Mouse (Mus musculus) MEL (cell line): Measurements from ENCODE around the gene Ifna16. TPM values are rescaled to one million over a fixed set of nuclear protein-coding genes. Genes with fewer than 3 reads are reported as not detected.

Experiments used
- DNase-seq: peaks from one replicate; pipeline ENCODE4 v3.0.0; 2011; ENCODE audit warnings: low read depth, low spot score
- H3K27ac ChIP-seq: 2 replicates; pipeline ENCODE4 v1.5.1; 2012; ENCODE audit warnings: low read depth, mild to moderate bottlenecking, control low read depth, low read length, moderate library complexity; ENCODE audit not compliant: control insufficient read depth
- H3K27me3 ChIP-seq, 2 experiments: fragments of 150-350 bp in 1 of 2; sonication (generic) in 1 of 2; 2 replicates each; pipeline ENCODE4 v1.6.1; 2012; ENCODE audit warnings: low read length in 2 of 2, mild to moderate bottlenecking in 2 of 2, improper control_type of control experiment in 1 of 2, moderate library complexity in 1 of 2; ENCODE audit not compliant: insufficient read depth in 2 of 2, control insufficient read depth in 1 of 2
- H3K36me3 ChIP-seq, 2 experiments: 2 replicates each; pipeline ENCODE4 v1.6.1; 2012 to 2014; ENCODE audit warnings: low read length in 2 of 2, improper control_type of control experiment in 1 of 2, inconsistent platforms in 1 of 2, mild to moderate bottlenecking in 1 of 2; ENCODE audit not compliant: insufficient read depth in 2 of 2, control insufficient read depth in 1 of 2
- H3K4me1 ChIP-seq, 2 experiments: fragments of 150-350 bp in 1 of 2; sonication (generic) in 1 of 2; 2 replicates each; pipeline ENCODE4 v1.6.1; 2012; ENCODE audit warnings: low read length in 2 of 2, improper control_type of control experiment in 1 of 2, mild to moderate bottlenecking in 1 of 2; ENCODE audit not compliant: insufficient read depth in 2 of 2, control insufficient read depth in 1 of 2
- H3K4me3 ChIP-seq, 2 experiments: fragments of 150-350 bp in 1 of 2; sonication (generic) in 1 of 2; 2 replicates each; pipeline ENCODE4 v1.5.1; 2012; ENCODE audit warnings: low read depth in 2 of 2, low read length in 2 of 2, mild to moderate bottlenecking in 2 of 2, moderate library complexity in 2 of 2, control low read depth in 1 of 2, improper control_type of control experiment in 1 of 2; ENCODE audit not compliant: control insufficient read depth in 1 of 2, insufficient read depth in 1 of 2
- H3K79me2 ChIP-seq: 2 replicates; pipeline ENCODE4 v1.6.1; 2012; ENCODE audit warnings: mild to moderate bottlenecking, low read length, moderate library complexity; ENCODE audit not compliant: control insufficient read depth, poor library complexity, insufficient read depth
- H3K9ac ChIP-seq: 2 replicates; pipeline ENCODE4 v1.6.1; 2012; ENCODE audit warnings: low read depth, mild to moderate bottlenecking, control low read depth, low read length, moderate library complexity; ENCODE audit not compliant: control insufficient read depth, poor library complexity, severe bottlenecking
- H3K9me3 ChIP-seq: fragments of 150-350 bp; sonication (generic); replicated peaks from 2 replicates; pipeline ENCODE4 v1.6.1; 2012; ENCODE audit warnings: mild to moderate bottlenecking, low read length, improper control_type of control experiment, moderate library complexity; ENCODE audit not compliant: insufficient read depth
- CHD1 ChIP-seq: IDR thresholded peaks from 2 replicates; pipeline ENCODE4 v1.6.1; 2012; ENCODE audit warnings: low read depth, mild to moderate bottlenecking, inconsistent platforms, low read length, improper control_type of control experiment
- CTCF ChIP-seq, 3 experiments: IDR thresholded peaks in 2 of 3; conservative IDR thresholded peaks in 1 of 3; 2 replicates each; pipeline ENCODE4 v1.5.1; 2011 to 2012; ENCODE audit warnings: low read length in 3 of 3, low read depth in 2 of 3, mild to moderate bottlenecking in 2 of 3, improper control_type of control experiment in 1 of 3, inconsistent platforms in 1 of 3, mixed read lengths in 1 of 3, moderate library complexity in 1 of 3; ENCODE audit not compliant: control insufficient read depth in 1 of 3, insufficient read depth in 1 of 3, poor library complexity in 1 of 3, severe bottlenecking in 1 of 3
- E2F4 ChIP-seq: IDR thresholded peaks from 2 replicates; pipeline ENCODE4 v1.6.1; 2011; ENCODE audit warnings: low read depth, low read length, improper control_type of control experiment, borderline replicate concordance
- EP300 ChIP-seq, 2 experiments: IDR thresholded peaks; 2 replicates each; pipeline ENCODE4 v1.6.1; 2011; ENCODE audit warnings: improper control_type of control experiment in 2 of 2, low read length in 2 of 2, low read depth in 1 of 2, mild to moderate bottlenecking in 1 of 2
- HCFC1 ChIP-seq: IDR thresholded peaks from 2 replicates; pipeline ENCODE4 v1.6.1; 2012; ENCODE audit warnings: low read depth, mild to moderate bottlenecking, inconsistent platforms, low read length, improper control_type of control experiment, moderate library complexity
- MAZ ChIP-seq: IDR thresholded peaks from 2 replicates; pipeline ENCODE4 v1.6.1; 2012; ENCODE audit warnings: low read depth, mild to moderate bottlenecking, inconsistent platforms, low read length, improper control_type of control experiment
- MEF2A ChIP-seq: IDR thresholded peaks from 2 replicates; pipeline ENCODE4 v1.6.1; 2014; ENCODE audit warnings: low read depth, mild to moderate bottlenecking, inconsistent platforms, low read length, improper control_type of control experiment; ENCODE audit not compliant: poor library complexity, insufficient replicate concordance, severe bottlenecking; ENCODE audit errors: extremely low read depth
- MXI1 ChIP-seq: IDR thresholded peaks from 2 replicates; pipeline ENCODE4 v1.6.1; 2011; ENCODE audit warnings: mild to moderate bottlenecking, low read depth, low read length, improper control_type of control experiment
- NELFE ChIP-seq: IDR thresholded peaks from 2 replicates; pipeline ENCODE4 v1.6.1; 2011; ENCODE audit warnings: low read depth, low read length, improper control_type of control experiment
- NRF1 ChIP-seq: IDR thresholded peaks from 2 replicates; pipeline ENCODE4 v1.6.1; 2014; ENCODE audit warnings: low read depth, mild to moderate bottlenecking, inconsistent platforms, low read length, improper control_type of control experiment, moderate library complexity; ENCODE audit not compliant: poor library complexity, insufficient read depth, severe bottlenecking
- POLR2AphosphoS5 ChIP-seq: IDR thresholded peaks from 2 replicates; pipeline ENCODE4 v1.6.1; 2012; ENCODE audit warnings: low read depth, borderline replicate concordance, mild to moderate bottlenecking, inconsistent platforms, low read length, moderate library complexity, mixed read lengths
- RAD21 ChIP-seq: IDR thresholded peaks from 2 replicates; pipeline ENCODE4 v1.6.1; 2011; ENCODE audit warnings: mild to moderate bottlenecking, low read depth, low read length, improper control_type of control experiment
- SMC3 ChIP-seq: IDR thresholded peaks from 2 replicates; pipeline ENCODE4 v1.6.1; 2011; ENCODE audit warnings: low read depth, low read length, improper control_type of control experiment
- TAL1 ChIP-seq: IDR thresholded peaks from 2 replicates; pipeline ENCODE4 v1.6.1; 2012; ENCODE audit warnings: mild to moderate bottlenecking, inconsistent platforms, low read length, moderate library complexity, mixed read lengths
- TCF12 ChIP-seq: IDR thresholded peaks from 2 replicates; pipeline ENCODE4 v1.6.1; 2014; ENCODE audit warnings: low read depth, mild to moderate bottlenecking, inconsistent platforms, low read length, improper control_type of control experiment, moderate library complexity
- USF2 ChIP-seq, 2 experiments: IDR thresholded peaks; 2 replicates each; pipeline ENCODE4 v1.6.1; 2011 to 2012; ENCODE audit warnings: improper control_type of control experiment in 2 of 2, low read length in 2 of 2, borderline replicate concordance in 1 of 2, inconsistent platforms in 1 of 2, low read depth in 1 of 2, mild to moderate bottlenecking in 1 of 2; ENCODE audit not compliant: insufficient read depth in 1 of 2
- ZC3H11A ChIP-seq: IDR thresholded peaks from 2 replicates; pipeline ENCODE4 v1.6.1; 2012; ENCODE audit warnings: low read depth, mild to moderate bottlenecking, inconsistent platforms, low read length, improper control_type of control experiment
- ZKSCAN1 ChIP-seq: IDR thresholded peaks from 2 replicates; pipeline ENCODE4 v1.6.1; 2012; ENCODE audit warnings: low read depth, mild to moderate bottlenecking, inconsistent platforms, low read length, improper control_type of control experiment, moderate library complexity
- ZNF384 ChIP-seq: IDR thresholded peaks from 2 replicates; pipeline ENCODE4 v1.6.1; 2012; ENCODE audit warnings: low read depth, mild to moderate bottlenecking, inconsistent platforms, low read length, improper control_type of control experiment
- polyA plus RNA-seq, 2 experiments: library from polyadenylated mRNA; stranded (reverse) in 1 of 2; unstranded in 1 of 2; fragments of >175 nt in 1 of 2; fragments of >200 nt in 1 of 2; gene quantifications; 2 replicates each; pipeline versions ENCODE4 v1.2.1 to v1.2.4; 2012; ENCODE audit warnings: low replicate concordance in 2 of 2, low read depth in 1 of 2; ENCODE audit not compliant: insufficient read length in 2 of 2, insufficient read depth in 1 of 2, missing spikeins in 1 of 2
- total RNA-seq: library from RNA; depleted of rRNA; stranded (reverse); fragments of 300-350 nt; gene quantifications from 2 replicates; pipeline ENCODE4 v1.2.3, GENCODE M21; 2012

The Ifna16 gene
- total and polyA plus RNA-seq, 3 experiments, result not detected

DNA sequence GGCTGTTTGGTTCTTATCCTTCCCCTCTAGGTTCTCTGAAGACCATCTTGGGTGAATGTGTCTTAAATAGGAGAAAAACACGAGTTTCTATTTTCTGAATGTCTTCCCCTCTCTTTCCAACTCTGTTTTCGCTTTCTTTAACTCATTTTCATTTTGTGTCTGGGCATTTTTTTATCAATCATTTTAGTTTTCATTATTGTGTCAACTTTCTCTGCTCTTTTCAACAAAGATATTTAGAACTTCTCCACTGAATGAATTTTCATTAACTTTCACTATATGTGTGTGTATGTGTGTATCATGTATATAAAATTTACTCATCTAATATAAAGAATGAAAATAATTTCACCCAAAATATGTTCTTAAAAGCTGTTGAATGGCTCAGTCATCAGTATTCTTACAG lies 14.5 kb upstream of the Ifna16 start, which contains the start of gene Ifnab:
Gene Ifnab (minus strand): TSS at position 101 of the 400 bp plus-strand sequence.
- no peak for DNase-seq
- H3K4me3 ChIP-seq, result no peak within 1 kb of the TSS
- no peak within 1 kb of the TSS for H3K9ac ChIP-seq
- H3K4me1 ChIP-seq, result no peaks in the 10 kb centered on the region
- no peaks in the 10 kb centered on the region for H3K36me3 ChIP-seq
- H3K27ac ChIP-seq, result no peak within 1 kb of the TSS
- TF ChIP-seq USF2 (IDR thresholded peaks at IDR 0.05; ENCODE audit: borderline replicate concordance in 1 of 2, insufficient read depth in 1 of 2, low read depth in 1 of 2, low read length in 2 of 2) (no peak), CTCF (IDR thresholded peaks at IDR 0.05 in 2 of 3, conservative IDR thresholded peaks at IDR 0.05 in 1 of 3; ENCODE audit: control insufficient read depth in 1 of 3, insufficient read depth in 1 of 3, low read depth in 2 of 3, low read length in 3 of 3, poor library complexity in 1 of 3, severe bottlenecking in 1 of 3) (no peak), ZC3H11A (no peak), CHD1 (no peak), HCFC1 (no peak), E2F4 (no peak), NELFE (no peak), TCF12 (no peak), SMC3 (no peak), RAD21 (no peak), NRF1 (no peak), POLR2AphosphoS5 (no peak), EP300 (IDR thresholded peaks at IDR 0.05; ENCODE audit: low read depth in 1 of 2, low read length in 2 of 2) (no peak), TAL1 (no peak), MEF2A (no peak), MAZ (no peak), ZNF384 (no peak)
- H3K27me3 ChIP-seq, result peaks cover 0 to 7% of the 10 kb centered on the region in 2 experiments; a peak in 3 of 4 replicates
- no peaks in the 10 kb centered on the region for H3K9me3 ChIP-seq
- no peaks in the 10 kb centered on the region for H3K79me2 ChIP-seq

DNA sequence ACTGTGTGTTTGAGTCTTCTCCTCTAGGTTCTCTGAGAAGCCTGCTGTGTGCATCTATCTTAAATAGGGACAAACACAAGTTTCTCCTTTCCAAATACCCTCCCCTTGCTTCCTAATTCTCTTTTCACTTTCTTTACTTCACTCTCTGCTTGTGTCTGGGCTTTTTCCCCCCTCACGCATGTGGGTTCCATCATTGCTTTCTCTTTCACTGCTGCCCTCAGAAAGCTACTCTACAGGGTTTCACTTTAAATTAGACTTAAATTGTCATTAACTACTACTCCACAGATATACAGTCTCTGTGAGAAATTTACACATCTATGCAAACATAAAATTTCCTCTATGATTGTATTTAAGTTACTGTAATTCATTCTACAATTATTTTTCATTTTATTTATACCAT lies 7.1 kb upstream of the Ifna16 start, which contains the start of gene Ifna2:
Gene Ifna2 (minus strand): TSS at position 101 of the 400 bp plus-strand sequence.
- H3K79me2 ChIP-seq, result no peaks in the 10 kb centered on the region

More for the DNA sequence above, 7.1 kb upstream of the Ifna16 start, which contains the start of gene Ifna2:
- no peaks in the 10 kb centered on the region for H3K9me3 ChIP-seq
- no peak within 1 kb of the TSS for H3K9ac ChIP-seq
- no peak within 1 kb of the TSS for H3K4me3 ChIP-seq
- no peak within 1 kb of the TSS for H3K27ac ChIP-seq
- TF ChIP-seq MAZ (no peak), ZKSCAN1 (no peak), MXI1 (no peak), NRF1 (no peak), SMC3 (no peak), MEF2A (no peak)
- H3K36me3 ChIP-seq, result peaks cover 0 to 6% of the 10 kb centered on the region in 2 experiments; a peak in 2 of 4 replicates
- no peak for DNase-seq
- H3K27me3 ChIP-seq, result peaks cover 2 to 3% of the 10 kb centered on the region in 2 experiments; a peak in 3 of 4 replicates
- H3K4me1 ChIP-seq, result no peaks in the 10 kb centered on the region
